Mouse (Mus musculus): ENCODE measurements at regions not wholly inside any gene's neighbourhood (a gene's known extent, or its start where the extent isn't known, plus 50 kb on each side); places are given as distances from the start of the nearest gene placed in this dataset.

DNA sequence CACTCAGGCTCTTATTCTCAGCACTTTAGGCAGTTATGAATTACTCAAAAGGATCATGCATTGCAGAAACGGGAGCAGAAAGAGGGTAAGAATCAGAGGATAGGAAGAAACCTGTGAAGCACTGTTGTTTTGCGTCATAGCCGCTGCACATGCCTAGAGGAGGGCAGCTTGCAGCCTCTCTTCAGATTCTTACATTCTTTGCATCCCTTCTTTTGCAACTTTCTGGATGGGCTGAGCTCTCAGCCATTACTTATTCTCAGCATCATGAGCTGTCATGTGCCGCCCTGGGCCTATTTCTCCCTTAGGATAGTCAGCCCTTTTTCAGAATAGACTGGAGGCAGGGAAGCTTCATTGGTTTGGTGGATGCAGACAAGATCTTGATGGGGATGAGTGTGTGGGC is 663.0 kb upstream of the 2610301B20Rik start:
- H3K27me3 ChIP-seq (ENCODE audit: control insufficient read depth, insufficient read depth, insufficient read length), result no peaks in the 10 kb centered on the region
- no peak overlapping the region for H3K4me3 ChIP-seq (ENCODE audit: insufficient read depth, poor library complexity, severe bottlenecking)
- TF ChIP-seq MYOG (IDR thresholded peaks at IDR 0.05; ENCODE audit: control insufficient read depth, extremely low read depth, insufficient read length), result no peak
- H3K79me2 ChIP-seq (ENCODE audit: control insufficient read depth, insufficient read depth), result no peaks in the 10 kb centered on the region
- H3K79me3 ChIP-seq (ENCODE audit: low read depth), result no peaks in the 10 kb centered on the region
- H3K36me3 ChIP-seq (ENCODE audit: control insufficient read depth, insufficient read depth), result no peaks in the 10 kb centered on the region
- no peak overlapping the region for H3ac ChIP-seq (ENCODE audit: control insufficient read depth, insufficient read length, low read depth)

- no peak overlapping the region for H3K4me3 ChIP-seq (ENCODE audit: insufficient read depth, poor library complexity, severe bottlenecking)
- no peaks in the 10 kb centered on the region for H3K79me3 ChIP-seq (ENCODE audit: low read depth)
- H3K27me3 ChIP-seq (ENCODE audit: control insufficient read depth, insufficient read depth, insufficient read length), result no peaks in the 10 kb centered on the region
- no peak for TF ChIP-seq MYOG (IDR thresholded peaks at IDR 0.05; ENCODE audit: control insufficient read depth, extremely low read depth, insufficient read length)
- TF ChIP-seq FOSL1 (IDR thresholded peaks at IDR 0.05; ENCODE audit: insufficient read depth, low read length, poor library complexity, severe bottlenecking), result no peak
- no peak for TF ChIP-seq MYOD1 (IDR thresholded peaks at IDR 0.05; ENCODE audit: control insufficient read depth, insufficient read length, low read depth)
- no peak for TF ChIP-seq CEBPB (IDR thresholded peaks at IDR 0.05; ENCODE audit: low read depth)
- TF ChIP-seq CTCF (IDR thresholded peaks at IDR 0.05; ENCODE audit: control insufficient read depth, insufficient read depth, insufficient read length), result no peak
- no peak for TF ChIP-seq MAX (IDR thresholded peaks at IDR 0.05)
- no peak for TF ChIP-seq USF1 (IDR thresholded peaks at IDR 0.05; ENCODE audit: low read depth)
- no peak overlapping the region for H3ac ChIP-seq (ENCODE audit: control insufficient read depth, insufficient read length, low read depth)
- no peaks in the 10 kb centered on the region for H3K79me2 ChIP-seq (ENCODE audit: control insufficient read depth, insufficient read depth)
- H3K36me3 ChIP-seq (ENCODE audit: control insufficient read depth, insufficient read depth), result no peaks in the 10 kb centered on the region
Observed at GRCm38 (mm10) chr4:10235324-10235723, 639.0 kb upstream of the 2610301B20Rik start.

GRCm38 (mm10) chr4:10242117-10242516 is 632.2 kb upstream of the 2610301B20Rik start:
- no peaks in the 10 kb centered on the region for H3K36me3 ChIP-seq (ENCODE audit: control insufficient read depth, insufficient read depth)

DNA sequence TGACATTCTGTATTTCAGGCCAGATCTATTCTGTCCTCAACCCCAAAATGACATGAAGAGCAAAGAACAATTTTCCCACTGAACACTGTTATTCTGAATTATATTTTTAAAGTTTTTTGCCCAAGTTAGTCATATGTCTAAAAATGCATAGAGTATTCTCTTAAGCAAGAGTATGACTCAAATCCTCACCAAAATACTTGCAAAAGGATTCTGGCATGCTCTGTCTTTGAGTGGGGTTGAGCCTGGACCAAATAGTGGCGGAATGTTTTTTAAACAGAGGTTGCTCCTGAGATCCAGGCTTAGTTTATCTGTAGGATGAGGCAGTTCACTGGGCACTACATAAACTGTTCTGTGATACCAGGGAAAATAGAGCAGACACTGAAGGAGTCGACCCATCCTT is 631.4 kb upstream of the 2610301B20Rik start:
- Histone ChIP-seq H3K79me2 (ENCODE audit: control insufficient read depth, insufficient read depth) (no peaks in the 10 kb centered on the region), H3K79me3 (ENCODE audit: low read depth) (no peaks in the 10 kb centered on the region), H3ac (ENCODE audit: control insufficient read depth, insufficient read length, low read depth) (no peak overlapping the region), H3K36me3 (ENCODE audit: control insufficient read depth, insufficient read depth) (no peaks in the 10 kb centered on the region), H3K27me3 (ENCODE audit: control insufficient read depth, insufficient read depth, insufficient read length) (no peaks in the 10 kb centered on the region), H3K4me3 (ENCODE audit: insufficient read depth, poor library complexity, severe bottlenecking) (no peak overlapping the region)
- no peak for TF ChIP-seq MYOG (IDR thresholded peaks at IDR 0.05; ENCODE audit: control insufficient read depth, extremely low read depth, insufficient read length)
- TF ChIP-seq MYOD1 (IDR thresholded peaks at IDR 0.05; ENCODE audit: control insufficient read depth, insufficient read length, low read depth), result no peak
- TF ChIP-seq CTCF (IDR thresholded peaks at IDR 0.05; ENCODE audit: control insufficient read depth, insufficient read depth, insufficient read length), result no peak
- TF ChIP-seq MAX (IDR thresholded peaks at IDR 0.05), result no peak
- TF ChIP-seq CEBPB (IDR thresholded peaks at IDR 0.05; ENCODE audit: low read depth), result no peak
- no peak for TF ChIP-seq USF1 (IDR thresholded peaks at IDR 0.05; ENCODE audit: low read depth)
- no peak for TF ChIP-seq FOSL1 (IDR thresholded peaks at IDR 0.05; ENCODE audit: insufficient read depth, low read length, poor library complexity, severe bottlenecking)

More at GRCm38 (mm10) chr4:10242117-10242516, 632.2 kb upstream of the 2610301B20Rik start:
- H3K79me2 ChIP-seq (ENCODE audit: control insufficient read depth, insufficient read depth), result no peaks in the 10 kb centered on the region
- H3K4me3 ChIP-seq (ENCODE audit: insufficient read depth, poor library complexity, severe bottlenecking), result no peak overlapping the region
- TF ChIP-seq CEBPB (IDR thresholded peaks at IDR 0.05; ENCODE audit: low read depth), result no peak
- no peak for TF ChIP-seq MYOD1 (IDR thresholded peaks at IDR 0.05; ENCODE audit: control insufficient read depth, insufficient read length, low read depth)
- no peak for TF ChIP-seq CTCF (IDR thresholded peaks at IDR 0.05; ENCODE audit: control insufficient read depth, insufficient read depth, insufficient read length)
- TF ChIP-seq MYOG (IDR thresholded peaks at IDR 0.05; ENCODE audit: control insufficient read depth, extremely low read depth, insufficient read length), result no peak
- no peak for TF ChIP-seq MAX (IDR thresholded peaks at IDR 0.05)
- TF ChIP-seq FOSL1 (IDR thresholded peaks at IDR 0.05; ENCODE audit: insufficient read depth, low read length, poor library complexity, severe bottlenecking), result no peak
- TF ChIP-seq USF1 (IDR thresholded peaks at IDR 0.05; ENCODE audit: low read depth), result no peak
- H3K79me3 ChIP-seq (ENCODE audit: low read depth), result no peaks in the 10 kb centered on the region
- no peak overlapping the region for H3ac ChIP-seq (ENCODE audit: control insufficient read depth, insufficient read length, low read depth)
- H3K27me3 ChIP-seq (ENCODE audit: control insufficient read depth, insufficient read depth, insufficient read length), result no peaks in the 10 kb centered on the region

- no peaks in the 10 kb centered on the region for H3K79me2 ChIP-seq (ENCODE audit: control insufficient read depth, insufficient read depth)
- no peak for TF ChIP-seq FOSL1 (IDR thresholded peaks at IDR 0.05; ENCODE audit: insufficient read depth, low read length, poor library complexity, severe bottlenecking)
- TF ChIP-seq MAX (IDR thresholded peaks at IDR 0.05), result no peak
- TF ChIP-seq MYOD1 (IDR thresholded peaks at IDR 0.05; ENCODE audit: control insufficient read depth, insufficient read length, low read depth), result no peak
- no peak for TF ChIP-seq CTCF (IDR thresholded peaks at IDR 0.05; ENCODE audit: control insufficient read depth, insufficient read depth, insufficient read length)
- TF ChIP-seq CEBPB (IDR thresholded peaks at IDR 0.05; ENCODE audit: low read depth), result no peak
- no peak for TF ChIP-seq USF1 (IDR thresholded peaks at IDR 0.05; ENCODE audit: low read depth)
- no peak for TF ChIP-seq MYOG (IDR thresholded peaks at IDR 0.05; ENCODE audit: control insufficient read depth, extremely low read depth, insufficient read length)
- H3K27me3 ChIP-seq (ENCODE audit: control insufficient read depth, insufficient read depth, insufficient read length), result no peaks in the 10 kb centered on the region
- no peak overlapping the region for H3K4me3 ChIP-seq (ENCODE audit: insufficient read depth, poor library complexity, severe bottlenecking)
- H3K79me3 ChIP-seq (ENCODE audit: low read depth), result no peaks in the 10 kb centered on the region
- no peak overlapping the region for H3ac ChIP-seq (ENCODE audit: control insufficient read depth, insufficient read length, low read depth)
- no peaks in the 10 kb centered on the region for H3K36me3 ChIP-seq (ENCODE audit: control insufficient read depth, insufficient read depth)
Observed at GRCm38 (mm10) chr4:10254029-10254690, 620.1 kb upstream of the 2610301B20Rik start.

DNA sequence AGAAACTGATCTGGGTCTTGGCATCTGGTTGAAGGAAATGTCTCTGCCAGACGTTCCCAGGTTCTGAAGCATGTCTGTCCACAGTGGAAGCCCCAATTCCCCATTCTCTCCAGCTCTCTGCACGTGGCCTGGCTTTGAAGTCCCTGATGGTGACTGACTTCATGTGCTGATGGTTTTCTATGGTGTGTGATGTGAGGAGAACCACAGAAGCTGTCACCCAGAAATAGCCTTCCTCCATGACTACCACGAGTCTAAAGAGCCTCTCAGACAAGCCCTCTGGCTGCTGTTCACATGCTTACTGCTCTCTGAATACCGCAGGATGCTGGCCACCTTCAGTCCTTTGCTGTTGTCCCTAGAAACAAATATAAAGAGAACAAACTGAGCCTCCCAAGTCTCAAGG is 616.8 kb upstream of the 2610301B20Rik start:
- H3K27me3 ChIP-seq (ENCODE audit: control insufficient read depth, insufficient read depth, insufficient read length), result no peaks in the 10 kb centered on the region
- no peaks in the 10 kb centered on the region for H3K79me2 ChIP-seq (ENCODE audit: control insufficient read depth, insufficient read depth)
- no peaks in the 10 kb centered on the region for H3K79me3 ChIP-seq (ENCODE audit: low read depth)
- H3ac ChIP-seq (ENCODE audit: control insufficient read depth, insufficient read length, low read depth), result no peak overlapping the region
- TF ChIP-seq USF1 (IDR thresholded peaks at IDR 0.05; ENCODE audit: low read depth) (no peak), FOSL1 (IDR thresholded peaks at IDR 0.05; ENCODE audit: insufficient read depth, low read length, poor library complexity, severe bottlenecking) (no peak), CTCF (IDR thresholded peaks at IDR 0.05; ENCODE audit: control insufficient read depth, insufficient read depth, insufficient read length) (no peak), MYOD1 (IDR thresholded peaks at IDR 0.05; ENCODE audit: control insufficient read depth, insufficient read length, low read depth) (no peak), CEBPB (IDR thresholded peaks at IDR 0.05; ENCODE audit: low read depth) (no peak), MAX (IDR thresholded peaks at IDR 0.05) (no peak)
- H3K4me3 ChIP-seq (ENCODE audit: insufficient read depth, poor library complexity, severe bottlenecking), result no peak overlapping the region
- H3K36me3 ChIP-seq (ENCODE audit: control insufficient read depth, insufficient read depth), result no peaks in the 10 kb centered on the region

Data from C2C12 (cell line).